Mouse (Mus musculus): Measurements from ENCODE around the gene Nat14. TPM values are rescaled to one million over a fixed set of nuclear protein-coding genes. Genes with fewer than 3 reads are reported as not detected.

Nat14 gene
- polyA plus RNA-seq, 1 experiment: 3.1 TPM

DNA sequence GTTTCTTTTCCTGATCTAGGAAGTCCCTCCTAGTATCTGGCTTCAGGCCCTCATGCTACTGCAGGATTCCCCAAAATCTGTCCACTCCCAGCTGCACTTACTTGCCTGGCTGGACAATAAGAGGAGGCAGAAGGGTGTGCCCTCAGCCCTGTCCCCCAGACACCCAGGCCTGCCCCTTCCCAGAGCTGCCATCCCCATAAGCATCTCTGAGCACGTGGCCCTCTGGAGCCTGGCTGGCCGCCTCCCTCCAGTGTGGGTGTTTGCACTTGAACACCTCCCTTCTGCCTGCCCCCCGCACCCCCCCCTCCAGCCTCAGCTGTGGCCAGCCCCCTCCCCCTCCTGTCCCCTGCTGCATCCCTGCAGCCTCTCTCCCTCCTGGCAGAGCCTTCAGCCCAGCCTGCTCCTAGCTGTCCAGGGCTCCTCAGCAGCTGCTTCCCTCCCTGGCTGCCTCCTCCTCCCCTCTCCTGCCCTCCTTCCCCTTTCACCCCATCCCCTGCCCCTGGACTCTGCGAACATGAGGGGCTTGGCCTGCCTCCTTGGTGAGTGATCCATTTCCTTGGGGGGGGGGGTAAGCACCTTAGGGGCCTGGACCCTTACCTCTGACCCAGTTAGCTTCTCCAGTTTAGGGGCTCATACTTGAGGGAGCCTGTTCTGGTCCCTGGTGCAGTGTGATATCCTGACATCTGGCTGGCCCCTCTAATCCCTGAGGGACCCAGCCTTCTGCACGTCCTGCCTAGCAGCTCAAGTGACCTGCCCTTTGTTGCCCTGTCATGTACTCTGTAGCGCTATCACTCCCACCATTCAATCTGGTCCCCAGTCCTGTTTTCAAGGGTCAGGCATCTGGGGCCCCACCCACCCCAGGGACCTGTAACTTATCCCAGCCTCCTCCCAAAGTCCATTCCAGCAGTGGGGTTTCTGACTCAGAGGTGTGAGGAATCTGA is 3.9 kb downstream of the Nat14 start, which contains the start of gene Ssc5d:
Ssc5d (plus strand) TSS at position 345 of the 941 bp plus-strand sequence.
- peak within 1 kb of the TSS; percentile 7 for H3K4me3 ChIP-seq

DNA sequence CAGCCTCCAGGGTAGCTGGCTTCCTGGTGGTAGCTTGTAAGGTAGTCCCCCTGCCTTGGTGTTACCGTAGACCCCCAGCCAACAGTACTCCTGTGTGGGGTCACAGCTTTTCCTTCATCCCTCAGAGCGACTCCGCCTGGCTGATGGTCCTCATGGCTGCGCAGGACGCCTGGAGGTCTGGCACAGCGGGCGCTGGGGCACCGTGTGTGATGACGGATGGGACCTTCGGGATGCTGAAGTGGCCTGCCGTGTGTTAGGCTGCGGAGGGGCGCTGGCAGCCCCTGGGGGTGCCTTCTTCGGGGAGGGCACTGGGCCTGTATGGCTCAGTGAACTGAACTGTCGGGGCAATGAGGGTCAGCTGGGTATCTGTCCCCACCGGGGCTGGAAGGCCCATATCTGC is 5.0 kb downstream of the Nat14 start:
- Histone ChIP-seq H3ac (ENCODE audit: control insufficient read depth, insufficient read length) (no peak overlapping the region), H3K4me2 (ENCODE audit: low read depth) (no peak overlapping the region), H3K36me3 (ENCODE audit: control insufficient read depth, insufficient read depth) (no peaks in the 10 kb centered on the region), H3K27me3 (ENCODE audit: control insufficient read depth, insufficient read depth, insufficient read length) (no peaks in the 10 kb centered on the region), H3K79me2 (ENCODE audit: control insufficient read depth, insufficient read depth) (no peaks in the 10 kb centered on the region), H3K4me3 (no peak overlapping the region)
- TF ChIP-seq REST (IDR thresholded peaks at IDR 0.05; ENCODE audit: insufficient read depth, insufficient read length) (no peak), POLR2AphosphoS2 (IDR thresholded peaks at IDR 0.05; ENCODE audit: insufficient read length, low read depth) (no peak), USF1 (IDR thresholded peaks at IDR 0.05; ENCODE audit: low read depth) (no peak), MAX (IDR thresholded peaks at IDR 0.05; ENCODE audit: low read depth) (no peak), POLR2A (IDR thresholded peaks at IDR 0.05; ENCODE audit: insufficient read length, low read depth) (no peak), E2F4 (IDR thresholded peaks at IDR 0.05; ENCODE audit: insufficient read depth) (no peak), CEBPB (IDR thresholded peaks at IDR 0.05; ENCODE audit: insufficient read depth, poor library complexity, severe bottlenecking) (no peak), SRF (IDR thresholded peaks at IDR 0.05; ENCODE audit: control insufficient read depth, insufficient read length, low read depth) (no peak), MYOG (IDR thresholded peaks at IDR 0.05; ENCODE audit: control insufficient read depth in 1 of 3, insufficient read depth in 1 of 3, insufficient read length in 2 of 3, low read depth in 2 of 3) (no peak), TCF12 (IDR thresholded peaks at IDR 0.05; ENCODE audit: insufficient read depth, poor library complexity, severe bottlenecking) (no peak), TCF3 (IDR thresholded peaks at IDR 0.05; ENCODE audit: insufficient read length, low read depth) (no peak), MYOD1 (IDR thresholded peaks at IDR 0.05; ENCODE audit: control insufficient read depth in 1 of 3, insufficient read length in 2 of 3, low read depth in 2 of 3) (no peak)

More for the DNA sequence above, 3.9 kb downstream of the Nat14 start, which contains the start of gene Ssc5d:
- no peaks in the 10 kb centered on the region for H3K36me3 ChIP-seq (ENCODE audit: control insufficient read depth, insufficient read depth)
- TF ChIP-seq POLR2AphosphoS2 (IDR thresholded peaks at IDR 0.05; ENCODE audit: insufficient read length, low read depth) (peak; percentile 62), REST (IDR thresholded peaks at IDR 0.05; ENCODE audit: insufficient read depth, insufficient read length) (no peak), TCF12 (IDR thresholded peaks at IDR 0.05; ENCODE audit: insufficient read depth, poor library complexity, severe bottlenecking) (no peak), MYOG (IDR thresholded peaks at IDR 0.05; ENCODE audit: control insufficient read depth in 1 of 3, insufficient read depth in 1 of 3, insufficient read length in 2 of 3, low read depth in 2 of 3) (peak in 2 of 3 experiments; percentile 73 to 79), MYOD1 (IDR thresholded peaks at IDR 0.05; ENCODE audit: control insufficient read depth in 1 of 3, insufficient read length in 2 of 3, low read depth in 2 of 3) (peak; percentile 29 to 77 (median 76)), POLR2A (IDR thresholded peaks at IDR 0.05; ENCODE audit: insufficient read length, low read depth) (peak; percentile 57), TCF3 (IDR thresholded peaks at IDR 0.05; ENCODE audit: insufficient read length, low read depth) (no peak), USF1 (IDR thresholded peaks at IDR 0.05; ENCODE audit: low read depth) (peak; percentile 74)
- no peaks in the 10 kb centered on the region for H3K79me2 ChIP-seq (ENCODE audit: control insufficient read depth, insufficient read depth)
- no peak within 1 kb of the TSS for H3ac ChIP-seq (ENCODE audit: control insufficient read depth, insufficient read length)
- H3K27me3 ChIP-seq (ENCODE audit: control insufficient read depth, insufficient read depth, insufficient read length): no peaks in the 10 kb centered on the region
- H3K4me2 ChIP-seq (ENCODE audit: low read depth): peak within 1 kb of the TSS; percentile 84

DNA sequence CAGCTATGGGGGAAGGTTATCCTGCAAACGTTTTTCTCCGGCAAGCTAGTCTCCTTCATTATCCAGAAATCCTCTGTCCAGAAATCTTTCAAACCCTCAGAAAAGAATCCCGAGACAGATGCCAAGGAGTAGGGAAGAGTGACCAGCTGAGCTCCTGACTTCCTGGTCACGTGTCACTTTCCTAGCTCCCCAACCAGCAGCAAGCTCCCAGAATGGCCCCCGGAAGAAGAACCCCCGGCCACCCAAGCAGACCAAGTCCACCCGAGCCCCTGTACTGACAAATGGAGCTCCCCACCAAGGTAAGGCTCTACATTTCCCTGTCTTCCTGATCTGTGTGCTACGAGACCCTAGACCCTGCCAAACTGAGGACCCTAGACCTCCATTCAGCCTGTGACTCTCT is 5.9 kb downstream of the Nat14 start:
- TF ChIP-seq MYOD1 (IDR thresholded peaks at IDR 0.05; ENCODE audit: control insufficient read depth in 1 of 3, insufficient read length in 2 of 3, low read depth in 2 of 3) (no peak), POLR2AphosphoS2 (IDR thresholded peaks at IDR 0.05; ENCODE audit: insufficient read length, low read depth) (no peak), CEBPB (IDR thresholded peaks at IDR 0.05; ENCODE audit: insufficient read depth, poor library complexity, severe bottlenecking) (no peak), TCF12 (IDR thresholded peaks at IDR 0.05; ENCODE audit: insufficient read depth, poor library complexity, severe bottlenecking) (no peak), E2F4 (IDR thresholded peaks at IDR 0.05; ENCODE audit: insufficient read depth) (no peak), REST (IDR thresholded peaks at IDR 0.05; ENCODE audit: insufficient read depth, insufficient read length) (no peak), USF1 (IDR thresholded peaks at IDR 0.05; ENCODE audit: low read depth) (no peak), MAX (IDR thresholded peaks at IDR 0.05; ENCODE audit: low read depth) (no peak), POLR2A (IDR thresholded peaks at IDR 0.05; ENCODE audit: insufficient read length, low read depth) (no peak), TCF3 (IDR thresholded peaks at IDR 0.05; ENCODE audit: insufficient read length, low read depth) (no peak), MYOG (IDR thresholded peaks at IDR 0.05; ENCODE audit: control insufficient read depth in 1 of 3, insufficient read depth in 1 of 3, insufficient read length in 2 of 3, low read depth in 2 of 3) (no peak)
- no peaks in the 10 kb centered on the region for H3K27me3 ChIP-seq (ENCODE audit: control insufficient read depth, insufficient read depth, insufficient read length)
- H3K79me2 ChIP-seq (ENCODE audit: control insufficient read depth, insufficient read depth): no peaks in the 10 kb centered on the region
- H3ac ChIP-seq (ENCODE audit: control insufficient read depth, insufficient read length): no peak overlapping the region
- H3K4me3 ChIP-seq: no peak overlapping the region
- no peaks in the 10 kb centered on the region for H3K36me3 ChIP-seq (ENCODE audit: control insufficient read depth, insufficient read depth)
- H3K4me2 ChIP-seq (ENCODE audit: low read depth): no peak overlapping the region

DNA sequence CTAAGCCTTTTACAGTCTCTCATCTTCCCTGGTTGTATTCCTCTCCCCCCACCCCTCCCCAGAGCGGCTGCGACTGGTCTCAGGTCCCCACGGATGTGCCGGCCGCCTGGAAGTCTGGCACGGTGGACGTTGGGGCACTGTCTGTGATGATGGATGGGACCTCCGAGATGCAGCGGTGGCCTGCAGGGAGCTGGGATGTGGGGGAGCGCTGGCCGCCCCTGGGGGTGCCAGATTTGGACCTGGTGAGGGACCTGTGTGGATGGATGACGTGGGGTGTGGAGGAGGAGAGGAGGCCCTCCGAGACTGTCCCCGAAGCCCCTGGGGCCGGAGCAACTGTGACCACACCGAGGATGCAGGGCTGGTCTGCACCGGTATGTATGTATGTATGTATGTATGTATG is 6.5 kb downstream of the Nat14 start:
- Histone ChIP-seq H3ac (ENCODE audit: control insufficient read depth, insufficient read length) (no peak overlapping the region), H3K79me2 (ENCODE audit: control insufficient read depth, insufficient read depth) (no peaks in the 10 kb centered on the region), H3K4me2 (ENCODE audit: low read depth) (no peak overlapping the region), H3K36me3 (ENCODE audit: control insufficient read depth, insufficient read depth) (no peaks in the 10 kb centered on the region), H3K27me3 (ENCODE audit: control insufficient read depth, insufficient read depth, insufficient read length) (no peaks in the 10 kb centered on the region), H3K4me3 (no peak overlapping the region)
- TF ChIP-seq MYOG (IDR thresholded peaks at IDR 0.05; ENCODE audit: control insufficient read depth in 1 of 3, insufficient read depth in 1 of 3, insufficient read length in 2 of 3, low read depth in 2 of 3): no peak
- no peak for TF ChIP-seq POLR2A (IDR thresholded peaks at IDR 0.05; ENCODE audit: insufficient read length, low read depth)
- TF ChIP-seq MAX (IDR thresholded peaks at IDR 0.05; ENCODE audit: low read depth): no peak
- TF ChIP-seq MYOD1 (IDR thresholded peaks at IDR 0.05; ENCODE audit: control insufficient read depth in 1 of 3, insufficient read length in 2 of 3, low read depth in 2 of 3): no peak
- TF ChIP-seq TCF12 (IDR thresholded peaks at IDR 0.05; ENCODE audit: insufficient read depth, poor library complexity, severe bottlenecking): no peak
- no peak for TF ChIP-seq REST (IDR thresholded peaks at IDR 0.05; ENCODE audit: insufficient read depth, insufficient read length)
- TF ChIP-seq TCF3 (IDR thresholded peaks at IDR 0.05; ENCODE audit: insufficient read length, low read depth): no peak
- no peak for TF ChIP-seq CEBPB (IDR thresholded peaks at IDR 0.05; ENCODE audit: insufficient read depth, poor library complexity, severe bottlenecking)
- TF ChIP-seq SRF (IDR thresholded peaks at IDR 0.05; ENCODE audit: control insufficient read depth, insufficient read length, low read depth): no peak
- TF ChIP-seq POLR2AphosphoS2 (IDR thresholded peaks at IDR 0.05; ENCODE audit: insufficient read length, low read depth): no peak
- no peak for TF ChIP-seq USF1 (IDR thresholded peaks at IDR 0.05; ENCODE audit: low read depth)
- TF ChIP-seq E2F4 (IDR thresholded peaks at IDR 0.05; ENCODE audit: insufficient read depth): no peak

Measured in myocyte (in vitro differentiated cells).